Mouse (Mus musculus) liver, adult 2 months (tissue): Measurements from ENCODE around the gene Atf7ip2. TPM values are rescaled to one million over a fixed set of nuclear protein-coding genes. Genes with fewer than 3 reads are reported as not detected.

Source experiments
- DNase-seq: peaks from one replicate; pipeline ENCODE4 v3.0.0-alpha.2; 2011; ENCODE audit warnings: low read depth, low spot score; ENCODE audit errors: extremely low read depth
- H3K27ac ChIP-seq: fragments of 200-500 bp; replicated peaks from 2 replicates; pipeline ENCODE4 v1.5.1; 2012; ENCODE audit warnings: low read depth, mild to moderate bottlenecking, control low read depth, inconsistent platforms, low read length; ENCODE audit not compliant: insufficient read depth
- H3K27me3 ChIP-seq: fragments of 200-500 bp; 2 replicates; pipeline ENCODE4 v1.6.1; 2012; ENCODE audit warnings: mild to moderate bottlenecking, moderate library complexity, low read length, inconsistent platforms; ENCODE audit not compliant: control insufficient read depth, insufficient read depth
- H3K36me3 ChIP-seq: fragments of 200-500 bp; 2 replicates; pipeline ENCODE4 v1.6.1; 2012; ENCODE audit warnings: low read length, inconsistent platforms; ENCODE audit not compliant: control insufficient read depth, insufficient read depth
- H3K4me1 ChIP-seq: fragments of 200-500 bp; 2 replicates; pipeline ENCODE4 v1.6.1; 2011; ENCODE audit warnings: low read length; ENCODE audit not compliant: control insufficient read depth, insufficient read depth
- H3K4me3 ChIP-seq: fragments of 200-500 bp; 2 replicates; pipeline ENCODE4 v1.5.1; 2011; ENCODE audit warnings: low read depth, mild to moderate bottlenecking, control low read depth, low read length, moderate library complexity; ENCODE audit not compliant: insufficient read depth
- H3K79me2 ChIP-seq: fragments of 200-500 bp; 2 replicates; pipeline ENCODE4 v1.6.1; 2012; ENCODE audit warnings: inconsistent platforms, mild to moderate bottlenecking, low read length, moderate library complexity; ENCODE audit not compliant: control insufficient read depth, insufficient read depth
- H3K9ac ChIP-seq: fragments of 200-500 bp; 2 replicates; pipeline ENCODE4 v1.6.1; 2012; ENCODE audit warnings: low read depth, mild to moderate bottlenecking, control low read depth, inconsistent platforms, low read length
- CTCF ChIP-seq: fragments of 200-500 bp; IDR thresholded peaks from 2 replicates; pipeline ENCODE4 v1.5.1; 2011; ENCODE audit warnings: low read depth, low read length, control low read depth
- POLR2A ChIP-seq: fragments of 200-500 bp; IDR thresholded peaks from 2 replicates; pipeline ENCODE4 v1.6.1; 2011; ENCODE audit warnings: low read length, control low read depth; ENCODE audit not compliant: insufficient read depth; ENCODE audit errors: extremely low read depth
- WGBS: fragments of 180-500 bp; shearing (Covaris S2); methylation state at CpG from one replicate; pipeline ENCODE4 v1.1.7; 2018; 5-methylcytosine and 5-hydroxymethylcytosine counted together
- polyA plus RNA-seq: library from polyadenylated mRNA; depleted of rRNA; stranded (reverse); fragments of >200 nt; gene quantifications from 2 replicates; pipeline ENCODE4 v1.2.3, GENCODE M21; 2012
- total RNA-seq: library from RNA; depleted of rRNA; stranded (reverse); fragments of >200 nt; gene quantifications from 2 replicates; pipeline ENCODE4 v1.2.3, GENCODE M21; 2014

The Atf7ip2 gene
- total and polyA plus RNA-seq, 2 experiments = 0.09 TPM; not detected in 1

DNA sequence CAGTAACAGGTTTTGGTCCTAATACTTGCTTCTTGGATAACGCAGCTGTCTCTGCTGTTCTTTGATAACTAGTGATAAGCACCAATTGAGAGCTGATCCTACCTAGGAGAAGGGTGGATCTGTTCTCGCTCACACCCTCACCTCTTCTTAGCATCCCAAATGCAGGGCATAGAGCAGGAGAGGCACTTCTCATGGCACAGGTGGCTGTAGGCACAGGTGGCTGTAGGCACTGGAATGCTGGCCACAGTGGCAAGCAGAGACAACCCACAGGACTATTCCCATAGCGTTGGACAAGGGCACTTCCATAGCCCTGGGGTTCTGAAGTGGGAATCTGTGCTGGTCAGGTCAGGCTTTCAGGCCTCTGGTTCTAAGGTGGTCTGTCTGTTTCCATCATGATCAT is 89.4 kb downstream of the Atf7ip2 start:
- 84% methylated on average over 3 of the region's 3 CpGs for WGBS
- no peak overlapping the region for H3K27ac ChIP-seq
- no peak overlapping the region for H3K9ac ChIP-seq
- DNase-seq = no peak
- no peaks in the 10 kb centered on the region for H3K4me1 ChIP-seq
- H3K79me2 ChIP-seq = no peaks in the 10 kb centered on the region
- TF ChIP-seq CTCF = no peak
- TF ChIP-seq POLR2A = no peak
- H3K36me3 ChIP-seq = no peaks in the 10 kb centered on the region
- H3K27me3 ChIP-seq = no peaks in the 10 kb centered on the region
- no peak overlapping the region for H3K4me3 ChIP-seq

DNA sequence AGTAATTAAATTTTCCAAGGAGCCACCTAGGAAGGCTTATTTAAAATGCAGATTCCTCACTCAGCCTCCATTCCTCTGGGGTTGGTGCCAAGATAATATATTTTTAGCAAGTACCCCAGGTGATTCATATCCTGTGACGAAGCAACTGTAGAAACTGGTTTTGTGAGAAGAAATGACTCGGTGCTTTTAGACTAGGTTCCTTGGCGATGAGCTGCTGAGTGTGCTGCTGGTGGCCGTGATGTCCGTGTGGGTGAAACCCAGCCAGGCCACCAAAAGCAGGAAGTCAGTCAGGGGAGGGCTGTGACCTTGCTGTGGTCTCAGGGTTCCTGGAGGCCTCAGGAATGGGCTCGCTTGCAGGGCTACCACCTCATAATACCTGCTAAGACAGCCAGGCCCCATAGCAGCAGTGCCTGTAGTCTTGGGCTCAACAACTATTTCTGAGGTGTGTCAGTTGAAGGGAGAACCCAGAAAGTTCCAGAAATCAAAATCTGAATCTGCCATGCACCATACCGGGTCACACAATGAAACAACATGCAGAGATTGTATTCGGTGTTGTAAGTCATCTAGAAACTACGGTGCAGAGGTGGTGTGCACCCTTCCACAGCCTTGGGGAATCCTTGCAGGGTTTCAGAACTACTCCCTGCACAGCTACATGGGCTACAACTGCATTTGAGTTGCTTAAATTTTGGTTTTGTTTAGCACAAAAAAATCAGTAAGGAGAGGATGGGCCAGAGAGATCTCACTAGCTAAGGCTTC is 94.2 kb downstream of the Atf7ip2 start:
- Histone ChIP-seq H3K4me3 (no peak overlapping the region), H3K36me3 (no peaks in the 10 kb centered on the region), H3K79me2 (no peaks in the 10 kb centered on the region), H3K27me3 (no peaks in the 10 kb centered on the region), H3K27ac (no peak overlapping the region), H3K9ac (no peak overlapping the region), H3K4me1 (no peaks in the 10 kb centered on the region)
- 80% methylated on average over 9 of the region's 9 CpGs for WGBS
- DNase-seq = no peak
- TF ChIP-seq CTCF (no peak), POLR2A (no peak)

DNA sequence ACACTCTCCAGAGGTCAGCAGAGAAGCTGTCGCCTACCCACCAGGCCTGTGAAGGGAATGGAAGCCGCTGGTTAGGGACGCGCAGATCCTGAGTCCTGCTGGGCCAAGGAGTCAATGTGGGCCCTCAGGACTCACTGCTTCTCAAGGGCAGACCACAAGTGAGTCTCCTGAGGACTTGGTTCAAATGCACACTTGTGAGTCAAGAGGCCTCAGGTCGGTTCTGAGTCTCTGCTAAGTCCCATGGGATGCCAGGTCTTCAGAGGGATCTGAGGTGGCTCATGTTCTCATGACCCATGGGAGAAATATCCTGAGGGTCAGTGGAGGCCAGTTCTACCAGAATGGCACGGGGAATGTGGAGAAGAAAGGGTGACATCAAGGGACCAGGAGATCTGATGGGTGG is 95.6 kb downstream of the Atf7ip2 start:
- no peak for DNase-seq
- H3K79me2 ChIP-seq = no peaks in the 10 kb centered on the region
- no peaks in the 10 kb centered on the region for H3K4me1 ChIP-seq
- H3K27ac ChIP-seq = no peak overlapping the region
- H3K36me3 ChIP-seq = no peaks in the 10 kb centered on the region
- TF ChIP-seq POLR2A (no peak), CTCF (no peak)
- WGBS = 93% methylated on average over 6 of the region's 6 CpGs
- H3K4me3 ChIP-seq = no peak overlapping the region
- H3K9ac ChIP-seq = no peak overlapping the region
- H3K27me3 ChIP-seq = no peaks in the 10 kb centered on the region

DNA sequence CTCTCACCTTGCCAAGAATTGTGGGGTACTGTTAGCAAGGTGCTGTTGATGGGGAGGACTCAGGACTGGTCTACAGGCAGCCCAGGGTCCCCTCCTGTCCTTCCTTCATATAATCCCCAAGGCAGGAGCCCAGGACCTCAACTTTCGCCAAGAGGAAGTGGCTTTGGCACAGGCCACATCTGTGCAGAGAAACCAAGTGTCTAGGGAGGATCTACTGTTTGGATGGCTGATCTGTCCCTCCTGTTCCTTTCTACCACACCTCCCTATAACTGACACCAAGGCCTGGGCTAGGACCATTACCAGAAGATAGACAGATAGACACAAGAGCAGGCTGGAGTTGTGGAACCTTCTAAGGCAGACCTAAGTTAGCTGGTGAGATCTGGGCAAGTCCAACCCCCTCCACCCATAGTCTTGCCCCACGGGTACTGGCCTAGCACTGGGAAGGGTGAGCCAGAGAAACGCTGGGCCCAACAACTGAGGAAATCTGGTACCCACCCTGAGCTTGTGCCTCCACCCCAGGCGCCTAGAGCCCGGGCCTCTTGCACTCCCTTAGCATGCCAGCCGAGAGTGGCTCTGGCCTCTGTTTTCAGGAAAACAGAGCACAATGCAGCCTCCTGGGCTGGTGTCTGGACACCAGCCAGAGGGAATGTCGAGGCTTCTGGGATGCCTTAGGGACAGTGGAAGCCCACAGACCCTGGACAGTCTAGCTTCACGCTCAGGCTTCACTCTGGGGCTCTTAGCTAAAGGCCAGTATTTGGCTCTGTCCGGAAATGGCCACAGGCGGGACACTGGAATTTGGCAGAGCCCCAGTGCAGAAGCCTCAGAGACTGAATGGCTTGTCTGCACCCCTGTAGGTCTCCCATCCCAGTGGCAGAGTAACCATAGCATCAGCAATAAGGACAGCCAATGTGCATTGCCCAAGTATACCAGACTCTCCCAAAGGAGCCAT is 105.5 kb downstream of the Atf7ip2 start:
- no peak overlapping the region for H3K9ac ChIP-seq
- no peak overlapping the region for H3K4me3 ChIP-seq
- WGBS = 87% methylated on average over 10 of the region's 10 CpGs
- no peaks in the 10 kb centered on the region for H3K4me1 ChIP-seq
- DNase-seq = no peak
- H3K27ac ChIP-seq = no peak overlapping the region
- H3K79me2 ChIP-seq = no peaks in the 10 kb centered on the region
- TF ChIP-seq POLR2A = no peak
- no peak for TF ChIP-seq CTCF
- no peaks in the 10 kb centered on the region for H3K27me3 ChIP-seq
- no peaks in the 10 kb centered on the region for H3K36me3 ChIP-seq

DNA sequence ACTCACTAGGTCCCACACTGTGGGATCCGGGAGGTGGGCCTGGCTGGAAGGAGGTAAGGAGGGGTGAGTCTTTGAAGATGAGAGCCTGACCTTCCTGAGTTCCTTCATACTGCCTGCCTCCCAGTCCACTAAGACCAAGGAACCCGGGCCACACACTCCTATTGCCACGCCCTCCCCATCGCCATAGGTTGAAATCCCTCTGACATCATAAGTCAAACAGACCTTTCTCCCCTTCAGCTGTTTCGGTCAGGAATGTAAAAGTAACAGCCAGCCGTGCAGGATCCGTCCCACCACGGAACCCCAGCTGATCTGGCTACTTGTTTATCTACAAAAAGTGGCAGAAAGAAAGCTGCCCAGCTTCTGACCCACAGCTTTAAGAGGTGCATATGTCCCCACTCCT is 107.1 kb downstream of the Atf7ip2 start:
- DNase-seq = no peak
- Histone ChIP-seq H3K27ac (no peak overlapping the region), H3K9ac (no peak overlapping the region)

More for the DNA sequence above, 107.1 kb downstream of the Atf7ip2 start:
- Histone ChIP-seq H3K36me3 (no peaks in the 10 kb centered on the region), H3K4me3 (no peak overlapping the region), H3K79me2 (no peaks in the 10 kb centered on the region), H3K27me3 (no peaks in the 10 kb centered on the region), H3K4me1 (no peaks in the 10 kb centered on the region)
- TF ChIP-seq POLR2A (no peak), CTCF (no peak)
- 18% methylated on average over 8 of the region's 8 CpGs for WGBS
